Mouse (Mus musculus): Measurements from ENCODE around the gene Tax1bp3. TPM values are rescaled to one million over a fixed set of nuclear protein-coding genes. Genes with fewer than 3 reads are reported as not detected.

Gene Tax1bp3
- polyA plus RNA-seq, 1 experiment = 86.5 TPM

- TF ChIP-seq POLR2A (IDR thresholded peaks at IDR 0.05; ENCODE audit: low read depth, low read length) = no peak
- no peak for TF ChIP-seq CTCF (conservative IDR thresholded peaks at IDR 0.05; ENCODE audit: insufficient read depth, insufficient read length, low read depth, low read length)
Measured at GRCm38 (mm10) chr11:73201597-73201996, 24.7 kb downstream of the Tax1bp3 start.

GRCm38 (mm10) chr11:73203895-73204294 lies 27.0 kb downstream of the Tax1bp3 start:
- H3K27me3 ChIP-seq (replicated peaks; ENCODE audit: control insufficient read depth, insufficient read depth, low read length) = no peaks in the 10 kb centered on the region
- 87% methylated on average over 8 of the region's 8 CpGs for WGBS
- H3K4me3 ChIP-seq (ENCODE audit: insufficient read depth, low read depth, low read length) = no peak overlapping the region
- DNase-seq = no peak
- H3K36me3 ChIP-seq (ENCODE audit: control insufficient read depth, insufficient read depth, low read length) = no peaks in the 10 kb centered on the region
- no peak overlapping the region for H3K27ac ChIP-seq (ENCODE audit: insufficient read depth, low read depth, low read length)
- TF ChIP-seq POLR2A (IDR thresholded peaks at IDR 0.05; ENCODE audit: low read depth, low read length) (no peak), CTCF (conservative IDR thresholded peaks at IDR 0.05; ENCODE audit: insufficient read depth, insufficient read length, low read depth, low read length) (no peak)
- peaks cover 8% of the 10 kb centered on the region; the same call in 1 of the 2 replicates for H3K4me1 ChIP-seq (ENCODE audit: control insufficient read depth, insufficient read depth, low read length)

More at GRCm38 (mm10) chr11:73201597-73201996, 24.7 kb downstream of the Tax1bp3 start:
- 50% methylated on average over 4 of the region's 4 CpGs for WGBS
- Histone ChIP-seq H3K4me3 (ENCODE audit: insufficient read depth, low read depth, low read length) (no peak overlapping the region), H3K36me3 (ENCODE audit: control insufficient read depth, insufficient read depth, low read length) (no peaks in the 10 kb centered on the region), H3K27me3 (replicated peaks; ENCODE audit: control insufficient read depth, insufficient read depth, low read length) (no peaks in the 10 kb centered on the region), H3K27ac (ENCODE audit: insufficient read depth, low read depth, low read length) (no peak overlapping the region), H3K4me1 (ENCODE audit: control insufficient read depth, insufficient read depth, low read length) (peaks cover 8% of the 10 kb centered on the region; the same call in 1 of the 2 replicates)
- DNase-seq = no peak

- H3K4me3 ChIP-seq (ENCODE audit: insufficient read depth, low read depth, low read length) = no peak overlapping the region
- no peak for TF ChIP-seq POLR2A (IDR thresholded peaks at IDR 0.05; ENCODE audit: low read depth, low read length)
- no peak for TF ChIP-seq CTCF (conservative IDR thresholded peaks at IDR 0.05; ENCODE audit: insufficient read depth, insufficient read length, low read depth, low read length)
- WGBS = 55% methylated on average over 7 of the region's 7 CpGs
- H3K36me3 ChIP-seq (ENCODE audit: control insufficient read depth, insufficient read depth, low read length) = no peaks in the 10 kb centered on the region
- H3K27ac ChIP-seq (ENCODE audit: insufficient read depth, low read depth, low read length) = no peak overlapping the region
- H3K27me3 ChIP-seq (replicated peaks; ENCODE audit: control insufficient read depth, insufficient read depth, low read length) = no peaks in the 10 kb centered on the region
- no peak for DNase-seq
- H3K4me1 ChIP-seq (ENCODE audit: control insufficient read depth, insufficient read depth, low read length) = peaks cover 4% of the 10 kb centered on the region; the same call in 1 of the 2 replicates
Measured at GRCm38 (mm10) chr11:73205194-73205593, 28.3 kb downstream of the Tax1bp3 start.

- TF ChIP-seq CTCF (conservative IDR thresholded peaks at IDR 0.05; ENCODE audit: insufficient read depth, insufficient read length, low read depth, low read length) = peak; percentile 45
- TF ChIP-seq POLR2A (IDR thresholded peaks at IDR 0.05; ENCODE audit: low read depth, low read length) = no peak
- DNase-seq = no peak
- no peaks in the 10 kb centered on the region for H3K27me3 ChIP-seq (replicated peaks; ENCODE audit: control insufficient read depth, insufficient read depth, low read length)
- H3K4me1 ChIP-seq (ENCODE audit: control insufficient read depth, insufficient read depth, low read length) = no peaks in the 10 kb centered on the region
- H3K4me3 ChIP-seq (ENCODE audit: insufficient read depth, low read depth, low read length) = no peak overlapping the region
- no peaks in the 10 kb centered on the region for H3K36me3 ChIP-seq (ENCODE audit: control insufficient read depth, insufficient read depth, low read length)
- WGBS = 84% methylated on average over 2 of the region's 2 CpGs
- H3K27ac ChIP-seq (ENCODE audit: insufficient read depth, low read depth, low read length) = no peak overlapping the region
Measured at GRCm38 (mm10) chr11:73207621-73208020, 30.7 kb downstream of the Tax1bp3 start.

- Histone ChIP-seq H3K4me1 (ENCODE audit: control insufficient read depth, insufficient read depth, low read length) (no peaks in the 10 kb centered on the region), H3K27ac (ENCODE audit: insufficient read depth, low read depth, low read length) (no peak overlapping the region), H3K36me3 (ENCODE audit: control insufficient read depth, insufficient read depth, low read length) (no peaks in the 10 kb centered on the region), H3K27me3 (replicated peaks; ENCODE audit: control insufficient read depth, insufficient read depth, low read length) (no peaks in the 10 kb centered on the region), H3K4me3 (ENCODE audit: insufficient read depth, low read depth, low read length) (no peak overlapping the region)
- 77% methylated on average over 3 of the region's 3 CpGs for WGBS
- TF ChIP-seq CTCF (conservative IDR thresholded peaks at IDR 0.05; ENCODE audit: insufficient read depth, insufficient read length, low read depth, low read length) (no peak), POLR2A (IDR thresholded peaks at IDR 0.05; ENCODE audit: low read depth, low read length) (no peak)
- DNase-seq = no peak
Measured at GRCm38 (mm10) chr11:73213956-73214355, 37.1 kb downstream of the Tax1bp3 start.

- TF ChIP-seq POLR2A (IDR thresholded peaks at IDR 0.05; ENCODE audit: low read depth, low read length) (no peak), CTCF (conservative IDR thresholded peaks at IDR 0.05; ENCODE audit: insufficient read depth, insufficient read length, low read depth, low read length) (peak; percentile 15; the same call in 1 of the 2 replicates)
- WGBS = 72% methylated on average over 2 of the region's 2 CpGs
- Histone ChIP-seq H3K4me3 (ENCODE audit: insufficient read depth, low read depth, low read length) (no peak overlapping the region), H3K27me3 (replicated peaks; ENCODE audit: control insufficient read depth, insufficient read depth, low read length) (no peaks in the 10 kb centered on the region), H3K36me3 (ENCODE audit: control insufficient read depth, insufficient read depth, low read length) (no peaks in the 10 kb centered on the region), H3K4me1 (ENCODE audit: control insufficient read depth, insufficient read depth, low read length) (no peaks in the 10 kb centered on the region), H3K27ac (ENCODE audit: insufficient read depth, low read depth, low read length) (no peak overlapping the region)
- no peak for DNase-seq
Measured at GRCm38 (mm10) chr11:73219671-73220070, 42.8 kb downstream of the Tax1bp3 start.

- WGBS = 82% methylated on average over 1 of the region's 1 CpGs
- H3K4me1 ChIP-seq (ENCODE audit: control insufficient read depth, insufficient read depth, low read length) = no peaks in the 10 kb centered on the region
- H3K4me3 ChIP-seq (ENCODE audit: insufficient read depth, low read depth, low read length) = no peak overlapping the region
- H3K27me3 ChIP-seq (replicated peaks; ENCODE audit: control insufficient read depth, insufficient read depth, low read length) = no peaks in the 10 kb centered on the region
- DNase-seq = no peak
- no peak overlapping the region for H3K27ac ChIP-seq (ENCODE audit: insufficient read depth, low read depth, low read length)
- TF ChIP-seq CTCF (conservative IDR thresholded peaks at IDR 0.05; ENCODE audit: insufficient read depth, insufficient read length, low read depth, low read length) (no peak), POLR2A (IDR thresholded peaks at IDR 0.05; ENCODE audit: low read depth, low read length) (no peak)
- no peaks in the 10 kb centered on the region for H3K36me3 ChIP-seq (ENCODE audit: control insufficient read depth, insufficient read depth, low read length)
Measured at GRCm38 (mm10) chr11:73220651-73221050, 43.8 kb downstream of the Tax1bp3 start.

Data from kidney, adult 2 months (tissue).